Mouse (Mus musculus) thymus, adult 2 months (tissue): ENCODE measurements around the gene Ythdc1.

Experiments
- CTCF ChIP-seq: fragments of 200-500 bp; IDR thresholded peaks from 2 replicates; pipeline ENCODE4 v1.5.1; 2012; ENCODE audit warnings: mild to moderate bottlenecking, control low read depth, low read length, moderate library complexity, borderline replicate concordance; ENCODE audit not compliant: control insufficient read depth, poor library complexity, insufficient read depth; ENCODE audit errors: extremely low read depth
- POLR2A ChIP-seq: fragments of 200-500 bp; IDR thresholded peaks from 2 replicates; pipeline ENCODE4 v1.6.1; 2012; ENCODE audit warnings: mild to moderate bottlenecking, low read length, control low read depth, moderate library complexity; ENCODE audit not compliant: control insufficient read depth, poor library complexity, insufficient read depth; ENCODE audit errors: extremely low read depth

- TF ChIP-seq POLR2A (no peak), CTCF (no peak)
Measured at GRCm38 (mm10) chr5:86792807-86793206, 11.2 kb upstream of the Ythdc1 start.
